Mouse (Mus musculus) midbrain, embryonic 15.5 days (tissue): ENCODE results near the gene Melk. TPM values are rescaled to one million over a fixed set of nuclear protein-coding genes. Genes with fewer than 3 reads are reported as not detected.

Source experiments
- ATAC-seq: fragments of 200-750 bp; cut with Nextera tagmentation; replicated peaks from 2 replicates; pipeline ENCODE4 v1.8.0; 2017; ENCODE audit warnings: moderate TSS enrichment
- H3K27ac ChIP-seq: fragments of 300-500 bp; sonication (generic); 2 replicates; pipeline ENCODE4 v1.5.1; 2015; ENCODE audit warnings: mild to moderate bottlenecking, inconsistent platforms
- H3K27me3 ChIP-seq: fragments of 300-500 bp; sonication (generic); replicated peaks from 2 replicates; pipeline ENCODE4 v1.6.1; 2015; ENCODE audit warnings: inconsistent platforms
- H3K36me3 ChIP-seq: fragments of 300-500 bp; sonication (generic); replicated peaks from 2 replicates; pipeline ENCODE4 v1.6.1; 2015; ENCODE audit warnings: inconsistent platforms
- H3K4me1 ChIP-seq: fragments of 300-500 bp; sonication (generic); 2 replicates; pipeline ENCODE4 v1.6.1; 2015; ENCODE audit warnings: inconsistent platforms
- H3K4me2 ChIP-seq: fragments of 300-500 bp; sonication (generic); 2 replicates; pipeline ENCODE4 v1.6.1; 2015; ENCODE audit warnings: inconsistent platforms, mild to moderate bottlenecking, moderate library complexity
- H3K4me3 ChIP-seq: fragments of 300-500 bp; sonication (generic); 2 replicates; pipeline ENCODE4 v1.5.1; 2015; ENCODE audit warnings: mild to moderate bottlenecking, inconsistent platforms
- H3K9ac ChIP-seq: fragments of 300-500 bp; sonication (generic); 2 replicates; pipeline ENCODE4 v1.6.1; 2015; ENCODE audit warnings: mild to moderate bottlenecking, inconsistent platforms
- H3K9me3 ChIP-seq: fragments of 300-500 bp; sonication (generic); 2 replicates; pipeline ENCODE4 v1.6.1; 2016; ENCODE audit warnings: inconsistent platforms
- WGBS: fragments of 180-500 bp; shearing (Covaris S2); methylation state at CpG from one replicate; pipeline ENCODE4 v1.1.7; 2015; ENCODE audit warnings: mixed read lengths; 5-methylcytosine and 5-hydroxymethylcytosine counted together
- polyA plus RNA-seq: library from polyadenylated mRNA; unstranded; fragments of >200 nt; fragmentation: Nextera tagmentation; extraction: Ambion mirVana; gene quantifications from 2 replicates; pipeline ENCODE4 v1.2.1, GENCODE M21; 2015

Gene Melk
- 5.5 and 7.3 TPM in 2 replicates for polyA plus RNA-seq

GRCm38 (mm10) chr4:44300781-44301750, at the start of gene Melk:
Gene Melk (plus strand): TSS chr4:44300876.
- peak within 1 kb of the TSS; percentile 54 for H3K4me3 ChIP-seq
- H3K27ac ChIP-seq, result no peak within 1 kb of the TSS
- peak within 1 kb of the TSS; percentile 70 for H3K4me2 ChIP-seq
- no peaks in the 10 kb centered on the region for H3K36me3 ChIP-seq
- 1% methylated on average over 41 of the region's 41 CpGs for WGBS
- H3K9me3 ChIP-seq, result no peaks in the 10 kb centered on the region
- H3K9ac ChIP-seq, result peak within 1 kb of the TSS; percentile 45
- H3K4me1 ChIP-seq, result peaks cover 13% of the 10 kb centered on the region
- H3K27me3 ChIP-seq, result no peaks in the 10 kb centered on the region
- peak; percentile 70 for ATAC-seq

- Histone ChIP-seq H3K4me3 (no peak overlapping the region), H3K36me3 (no peaks in the 10 kb centered on the region), H3K9ac (no peak overlapping the region), H3K9me3 (no peaks in the 10 kb centered on the region), H3K27ac (no peak overlapping the region), H3K4me1 (peaks cover 43% of the 10 kb centered on the region), H3K27me3 (no peaks in the 10 kb centered on the region), H3K4me2 (no peak overlapping the region)
- no peak for ATAC-seq
- WGBS, result 78% methylated on average over 5 of the region's 5 CpGs
Observed at GRCm38 (mm10) chr4:44251521-44251920, 49.2 kb upstream of the Melk start.

- no peak for ATAC-seq
- WGBS, result 11% methylated on average over 13 of the region's 13 CpGs
Observed at GRCm38 (mm10) chr4:44251966-44252916, 48.4 kb upstream of the Melk start.

DNA sequence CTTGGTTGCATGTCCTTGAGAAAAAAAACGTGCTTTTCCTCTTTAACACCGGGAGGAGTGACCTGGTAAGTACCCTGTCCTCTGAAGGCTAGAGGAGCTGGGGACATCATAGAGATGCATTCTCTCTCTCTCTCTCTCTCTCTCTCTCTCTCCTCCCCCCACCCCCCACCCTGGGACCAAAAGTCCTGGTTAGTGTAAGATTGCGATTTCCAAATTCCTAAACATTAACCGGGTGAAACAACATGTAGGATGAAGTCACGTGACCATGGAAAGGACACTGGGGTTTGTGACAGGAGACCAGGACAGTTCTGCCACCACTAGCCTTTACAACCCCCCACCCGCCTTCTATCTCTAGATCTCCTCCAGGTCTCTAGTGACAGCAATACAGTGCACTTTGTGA, 47.5 kb upstream of the Melk start:
- Histone ChIP-seq H3K4me1 (peaks cover 30% of the 10 kb centered on the region), H3K4me2 (peak overlapping the region; percentile 23; the same call in 1 of the 2 replicates), H3K27me3 (no peaks in the 10 kb centered on the region), H3K4me3 (no peak overlapping the region), H3K9me3 (no peaks in the 10 kb centered on the region), H3K9ac (no peak overlapping the region), H3K27ac (no peak overlapping the region), H3K36me3 (no peaks in the 10 kb centered on the region)
- WGBS, result 10% methylated on average over 6 of the region's 6 CpGs
- ATAC-seq, result no peak

More at GRCm38 (mm10) chr4:44251966-44252916, 48.4 kb upstream of the Melk start:
- no peak overlapping the region for H3K27ac ChIP-seq
- H3K36me3 ChIP-seq, result no peaks in the 10 kb centered on the region
- peak overlapping the region; percentile 23; the same call in 1 of the 2 replicates for H3K4me2 ChIP-seq
- no peak overlapping the region for H3K9ac ChIP-seq
- peaks cover 38% of the 10 kb centered on the region for H3K4me1 ChIP-seq
- no peaks in the 10 kb centered on the region for H3K9me3 ChIP-seq
- no peaks in the 10 kb centered on the region for H3K27me3 ChIP-seq
- H3K4me3 ChIP-seq, result no peak overlapping the region

DNA sequence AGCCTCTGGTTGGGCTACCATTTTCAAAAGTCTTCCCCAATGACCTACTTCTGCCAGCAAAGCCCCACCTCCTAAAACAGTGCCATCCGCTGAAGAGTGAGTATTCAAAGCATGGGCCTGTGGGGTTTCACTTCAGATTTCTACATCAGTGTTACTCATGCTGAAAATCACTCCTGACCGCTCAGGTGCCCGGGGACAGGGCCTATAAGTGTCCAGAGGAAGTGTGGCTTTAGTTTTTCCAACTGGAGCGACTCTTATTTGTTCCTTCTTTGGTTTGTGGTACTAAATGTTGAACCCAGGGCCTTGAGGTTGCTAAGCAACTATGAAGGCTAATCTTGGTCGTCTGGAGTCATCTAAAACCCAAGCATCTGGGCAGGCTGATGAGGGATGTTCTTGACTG, 46.1 kb upstream of the Melk start:
- Histone ChIP-seq H3K4me3 (no peak overlapping the region), H3K4me1 (peaks cover 20% of the 10 kb centered on the region), H3K27me3 (no peaks in the 10 kb centered on the region), H3K9me3 (no peaks in the 10 kb centered on the region), H3K27ac (no peak overlapping the region), H3K36me3 (no peaks in the 10 kb centered on the region), H3K9ac (no peak overlapping the region), H3K4me2 (no peak overlapping the region)
- 79% methylated on average over 5 of the region's 5 CpGs for WGBS
- no peak for ATAC-seq

- no peak for ATAC-seq
- no peaks in the 10 kb centered on the region for H3K4me1 ChIP-seq
- no peak overlapping the region for H3K4me3 ChIP-seq
- H3K36me3 ChIP-seq, result no peaks in the 10 kb centered on the region
- WGBS, result 86% methylated on average over 4 of the region's 4 CpGs
- H3K4me2 ChIP-seq, result no peak overlapping the region
- no peak overlapping the region for H3K9ac ChIP-seq
- no peaks in the 10 kb centered on the region for H3K9me3 ChIP-seq
- no peak overlapping the region for H3K27ac ChIP-seq
- no peaks in the 10 kb centered on the region for H3K27me3 ChIP-seq
Observed at GRCm38 (mm10) chr4:44259126-44259525, 41.5 kb upstream of the Melk start.

DNA sequence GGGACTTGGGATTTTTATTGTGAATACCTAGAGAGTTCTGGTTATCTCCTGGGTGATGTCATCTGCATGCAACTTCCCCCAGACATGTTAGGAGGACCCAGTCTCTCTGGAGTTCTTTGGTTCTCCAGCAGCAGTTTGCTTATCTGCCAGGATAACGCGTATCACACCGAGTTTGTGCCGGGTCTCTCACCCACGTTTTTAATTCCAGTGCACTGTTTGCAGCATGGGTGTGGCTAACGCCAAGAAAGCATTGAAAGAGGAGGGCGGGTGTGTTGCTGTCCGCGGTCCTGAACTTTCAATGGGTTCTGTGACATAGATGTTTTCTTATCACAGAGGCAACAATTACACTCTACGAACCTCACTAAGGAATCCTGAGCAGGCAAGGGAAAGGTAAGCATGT, 40.4 kb upstream of the Melk start:
- ATAC-seq, result no peak
- H3K27me3 ChIP-seq, result no peaks in the 10 kb centered on the region
- no peak overlapping the region for H3K4me3 ChIP-seq
- no peaks in the 10 kb centered on the region for H3K4me1 ChIP-seq
- H3K9ac ChIP-seq, result no peak overlapping the region
- H3K4me2 ChIP-seq, result no peak overlapping the region
- no peak overlapping the region for H3K27ac ChIP-seq
- H3K36me3 ChIP-seq, result no peaks in the 10 kb centered on the region
- no peaks in the 10 kb centered on the region for H3K9me3 ChIP-seq
- WGBS, result 4% methylated on average over 10 of the region's 10 CpGs

GRCm38 (mm10) chr4:44265500-44265899, 35.2 kb upstream of the Melk start:
- Histone ChIP-seq H3K27ac (no peak overlapping the region), H3K9me3 (no peaks in the 10 kb centered on the region), H3K4me2 (no peak overlapping the region), H3K4me3 (no peak overlapping the region), H3K27me3 (no peaks in the 10 kb centered on the region), H3K4me1 (no peaks in the 10 kb centered on the region), H3K36me3 (no peaks in the 10 kb centered on the region), H3K9ac (no peak overlapping the region)
- 88% methylated on average over 3 of the region's 3 CpGs for WGBS
- ATAC-seq, result no peak

DNA sequence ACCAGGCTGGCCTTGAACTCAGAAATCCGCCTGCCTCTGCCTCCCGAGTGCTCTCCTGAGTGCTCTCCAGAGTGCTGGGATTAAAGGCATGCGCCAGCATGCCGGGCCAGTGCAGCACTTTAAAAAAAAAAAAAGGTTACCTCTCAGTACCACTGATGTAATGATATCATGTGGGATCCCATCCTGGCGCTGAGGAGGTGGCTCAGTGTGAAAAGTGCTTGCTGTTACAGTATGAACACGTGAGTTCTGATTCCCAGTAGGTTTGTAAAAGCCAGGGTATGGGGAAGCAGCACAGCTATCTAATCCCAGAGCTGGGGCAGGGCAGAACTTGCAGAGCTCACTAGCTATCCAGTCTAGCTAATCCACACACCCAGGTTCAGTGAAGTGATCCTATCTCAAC, 33.2 kb upstream of the Melk start:
- no peaks in the 10 kb centered on the region for H3K4me1 ChIP-seq
- 91% methylated on average over 6 of the region's 6 CpGs for WGBS
- H3K4me2 ChIP-seq, result no peak overlapping the region
- no peak overlapping the region for H3K4me3 ChIP-seq
- no peaks in the 10 kb centered on the region for H3K27me3 ChIP-seq
- no peak overlapping the region for H3K27ac ChIP-seq
- no peak overlapping the region for H3K9ac ChIP-seq
- no peaks in the 10 kb centered on the region for H3K36me3 ChIP-seq
- no peak for ATAC-seq
- no peaks in the 10 kb centered on the region for H3K9me3 ChIP-seq

- H3K4me1 ChIP-seq, result no peaks in the 10 kb centered on the region
- no peak overlapping the region for H3K4me2 ChIP-seq
- no peak overlapping the region for H3K27ac ChIP-seq
- no peaks in the 10 kb centered on the region for H3K9me3 ChIP-seq
- no peak overlapping the region for H3K9ac ChIP-seq
- H3K27me3 ChIP-seq, result no peaks in the 10 kb centered on the region
- no peak overlapping the region for H3K4me3 ChIP-seq
- ATAC-seq, result no peak
- no peaks in the 10 kb centered on the region for H3K36me3 ChIP-seq
- 92% methylated on average over 14 of the region's 14 CpGs for WGBS
Observed at GRCm38 (mm10) chr4:44269376-44269817, 31.3 kb upstream of the Melk start.

GRCm38 (mm10) chr4:44271134-44271533, 29.5 kb upstream of the Melk start:
- 75% methylated on average over 5 of the region's 5 CpGs for WGBS
- no peak overlapping the region for H3K4me3 ChIP-seq
- H3K4me2 ChIP-seq, result no peak overlapping the region
- no peaks in the 10 kb centered on the region for H3K4me1 ChIP-seq
- H3K9me3 ChIP-seq, result no peaks in the 10 kb centered on the region
- no peaks in the 10 kb centered on the region for H3K27me3 ChIP-seq
- H3K9ac ChIP-seq, result no peak overlapping the region
- H3K27ac ChIP-seq, result no peak overlapping the region
- no peak for ATAC-seq
- H3K36me3 ChIP-seq, result no peaks in the 10 kb centered on the region

- no peak for ATAC-seq
- no peak overlapping the region for H3K4me2 ChIP-seq
- no peaks in the 10 kb centered on the region for H3K27me3 ChIP-seq
- 69% methylated on average over 7 of the region's 7 CpGs for WGBS
- H3K27ac ChIP-seq, result no peak overlapping the region
- H3K4me1 ChIP-seq, result no peaks in the 10 kb centered on the region
- H3K36me3 ChIP-seq, result no peaks in the 10 kb centered on the region
- no peak overlapping the region for H3K9ac ChIP-seq
- no peaks in the 10 kb centered on the region for H3K9me3 ChIP-seq
- no peak overlapping the region for H3K4me3 ChIP-seq
Observed at GRCm38 (mm10) chr4:44281597-44282265, 18.9 kb upstream of the Melk start.
